Mouse (Mus musculus) left cerebral cortex, adult 9 months (tissue): ENCODE data around the gene Efna2.

ENCODE experiments used
- DNase-seq, 2 experiments: peaks; one replicate each; pipeline ENCODE4 v3.0.0; 2022; ENCODE audit warnings: low spot score in 2 of 2

Gene Efna2

GRCm38 (mm10) chr10:80227877-80228775 is 48.8 kb downstream of the Efna2 start:
- no peak for DNase-seq

DNA sequence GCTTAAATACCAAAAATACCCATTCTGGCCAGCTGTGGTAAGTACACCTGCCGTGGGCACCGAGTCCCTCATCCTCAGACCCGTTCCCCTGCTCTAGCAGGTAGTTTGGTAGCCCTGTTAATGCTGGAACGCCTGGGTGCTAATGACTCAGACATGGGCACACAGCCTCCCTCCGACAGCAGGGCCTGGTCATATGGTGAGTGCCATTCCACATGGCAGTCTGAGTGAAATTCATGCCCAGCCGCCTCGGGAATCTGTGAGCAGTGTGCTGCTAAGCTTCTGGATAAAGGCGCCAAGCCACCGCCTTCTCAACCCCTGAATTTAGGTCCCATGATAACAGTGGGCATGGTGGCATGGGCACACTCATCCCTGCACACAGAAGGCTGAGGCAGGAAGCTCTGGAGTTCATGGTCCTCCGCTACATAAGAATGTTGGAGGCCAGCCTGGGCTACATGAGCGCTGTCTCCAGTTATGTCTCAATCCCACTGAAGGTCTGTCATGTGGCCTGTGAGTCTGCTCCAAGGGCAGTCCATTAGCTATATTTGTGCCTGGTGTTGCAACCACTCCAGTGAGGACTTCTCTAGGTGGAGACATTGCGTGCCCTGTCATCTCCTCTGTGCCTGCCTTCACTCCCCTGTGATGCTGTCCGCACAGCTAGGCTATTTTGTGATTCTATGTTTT is 57.0 kb downstream of the Efna2 start:
- DNase-seq, result no peak

GRCm38 (mm10) chr10:80237020-80237419 is 57.7 kb downstream of the Efna2 start:
- no peak for DNase-seq

DNA sequence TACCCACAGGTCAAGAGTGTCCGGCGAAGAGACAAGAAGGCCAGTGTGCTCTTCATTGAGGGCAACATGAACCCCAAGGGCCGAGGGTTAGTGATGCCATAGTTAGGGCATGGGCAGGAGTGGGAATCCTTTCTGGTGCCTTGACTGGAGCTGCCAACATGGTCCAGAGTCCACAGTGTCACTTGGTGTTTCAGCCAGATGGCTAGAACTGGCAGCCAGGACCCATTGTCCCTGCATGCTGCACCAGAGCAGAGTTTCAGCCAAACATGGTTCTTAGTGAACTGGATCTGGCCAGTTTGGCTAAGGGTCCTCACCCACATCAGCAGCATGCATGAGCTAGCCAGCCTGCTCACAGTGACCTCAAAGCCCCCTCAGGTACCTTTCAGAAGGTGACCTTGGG is 59.0 kb downstream of the Efna2 start:
- no peak for DNase-seq
